Mouse (Mus musculus) frontal cortex, adult 2 months (tissue): ENCODE measurements around the gene Sowahb. TPM values are rescaled to one million over a fixed set of nuclear protein-coding genes. Genes with fewer than 3 reads are reported as not detected.
A peak's percentile ranks its signal among the peaks of the same experiment; 100 is the strongest.
"Not testable (repeated sequence)": the region's sequence is repeated elsewhere in the genome, so short reads cannot be mapped to it uniquely, and the experiment has no call there.

Experiments used
- DNase-seq, 2 experiments: peaks; one replicate each; pipeline ENCODE4 v3.0.0; 2022; ENCODE audit warnings: low spot score in 1 of 2; ENCODE audit errors: extremely low spot score in 1 of 2
- polyA plus RNA-seq: library from polyadenylated mRNA; depleted of rRNA; stranded (reverse); fragments of >200 nt; gene quantifications from 2 replicates; pipeline ENCODE4 v1.2.3, GENCODE M21; 2012

Gene Sowahb
- polyA plus RNA-seq, 1 experiment = 5.2 TPM

DNA sequence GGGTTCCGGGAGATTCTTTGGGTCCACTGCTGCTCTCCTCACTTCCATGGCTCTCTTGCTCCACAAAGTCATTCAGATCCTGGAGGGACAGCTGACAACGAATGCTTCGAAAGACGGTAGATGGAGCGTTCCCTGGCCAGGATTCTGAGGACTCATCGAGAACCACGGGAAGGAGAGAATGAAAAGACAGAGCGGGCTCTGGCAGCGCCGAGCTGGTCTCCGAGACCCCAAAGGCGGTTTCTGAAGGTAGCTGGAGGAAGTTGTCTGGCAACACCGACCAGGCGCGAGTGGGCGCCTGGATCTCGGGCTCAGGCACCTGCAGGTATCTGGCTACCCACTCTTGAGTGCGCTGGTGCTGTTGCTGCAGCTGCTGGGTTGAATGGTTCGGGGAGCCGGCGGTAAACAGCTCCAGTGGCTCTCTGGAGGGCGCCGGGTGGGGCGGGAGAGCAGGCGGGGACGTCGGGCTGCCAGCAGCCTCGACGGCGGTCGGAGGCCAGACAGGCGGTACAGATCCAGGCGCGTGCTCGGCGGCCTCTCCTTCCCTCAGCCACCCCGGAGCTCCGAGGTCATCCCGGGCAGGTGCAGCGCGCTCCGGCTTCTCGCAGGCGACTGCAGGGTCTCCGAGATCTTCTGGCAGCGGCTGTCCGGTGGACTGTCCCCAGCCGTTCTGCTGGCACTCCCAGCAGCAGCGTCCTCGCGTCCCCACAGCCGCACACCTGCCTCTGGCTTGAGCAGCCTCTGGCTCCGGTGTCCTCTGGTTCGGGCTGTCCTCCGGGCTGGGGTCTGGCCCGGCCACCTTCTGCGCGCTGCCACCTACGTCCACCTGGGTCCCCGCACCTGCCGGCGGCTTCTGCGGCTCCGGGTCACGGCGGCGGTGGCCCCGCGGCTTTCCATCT is 886 bp downstream of the Sowahb start:
- no peak for DNase-seq

GRCm38 (mm10) chr5:93042831-93043687 is 1.8 kb downstream of the Sowahb start:
- DNase-seq = no peak

GRCm38 (mm10) chr5:93042031-93042430 is 2.8 kb downstream of the Sowahb start:
- no peak for DNase-seq

DNA sequence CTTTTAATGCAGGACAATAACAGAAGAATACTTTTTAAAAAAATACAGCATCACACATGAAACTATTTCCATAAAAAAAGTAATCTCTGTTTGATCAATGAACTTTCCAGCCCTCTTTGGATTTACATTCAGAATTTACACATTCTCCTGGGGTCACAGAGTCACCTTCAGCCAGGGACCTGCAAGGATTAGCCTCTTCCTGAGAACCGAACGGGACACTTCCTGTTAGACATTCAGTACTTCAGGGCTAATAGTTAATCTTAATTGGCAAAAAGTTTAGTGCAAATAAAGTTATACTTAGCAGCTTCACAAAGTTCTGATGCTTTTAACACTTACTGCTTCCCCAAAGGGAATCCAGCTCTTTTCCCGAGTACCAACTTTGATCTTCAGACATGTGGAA is 3.5 kb downstream of the Sowahb start:
- DNase-seq = no peak

DNA sequence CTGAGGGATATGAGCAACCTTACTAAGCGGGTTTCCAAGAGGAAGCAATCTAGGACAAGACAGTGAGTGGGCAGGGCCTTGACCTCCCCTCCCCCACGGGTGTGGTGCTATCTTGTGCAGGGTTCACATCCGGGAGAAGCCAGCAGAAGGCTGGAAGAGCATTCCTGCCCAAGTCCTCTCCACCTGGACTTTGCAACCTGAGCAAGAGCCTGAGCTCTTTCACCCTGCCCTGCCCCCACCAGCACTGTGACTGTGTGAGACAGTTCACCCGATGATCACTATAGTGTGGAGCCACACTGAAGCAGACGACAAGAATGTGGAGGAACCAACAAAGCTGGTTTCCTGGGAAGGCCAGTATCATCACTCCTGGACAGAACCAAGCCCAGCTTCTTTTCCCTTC is 4.7 kb downstream of the Sowahb start:
- no peak for DNase-seq

GRCm38 (mm10) chr5:93036254-93036653 is 8.6 kb downstream of the Sowahb start:
- no peak for DNase-seq

DNA sequence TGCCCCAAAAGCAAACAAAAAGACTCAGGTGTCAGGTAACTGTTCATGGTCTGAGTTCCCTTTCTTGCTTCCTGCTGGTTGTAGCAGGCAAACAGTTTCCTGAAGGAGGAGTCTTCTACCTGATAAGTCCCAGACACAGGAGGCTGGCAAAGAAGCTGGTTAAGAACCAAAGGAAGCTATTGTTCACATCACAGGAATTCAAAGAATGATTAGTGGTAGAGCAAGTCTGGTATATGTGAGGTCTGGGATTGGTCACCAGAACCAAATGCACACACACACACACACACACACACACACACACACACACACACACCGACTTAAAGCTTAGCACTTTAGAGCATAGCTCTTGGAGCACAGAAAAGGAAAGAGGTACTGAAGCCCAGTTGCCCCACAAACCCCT is 9.5 kb downstream of the Sowahb start:
- DNase-seq = no peak

- no peak for DNase-seq
Measured at GRCm38 (mm10) chr5:93033087-93033870, 11.5 kb downstream of the Sowahb start.

- no peak for DNase-seq
Measured at GRCm38 (mm10) chr5:93032621-93033020, 12.2 kb downstream of the Sowahb start.

- no peak for DNase-seq
Measured at GRCm38 (mm10) chr5:93030869-93031268, 14.0 kb downstream of the Sowahb start.

DNA sequence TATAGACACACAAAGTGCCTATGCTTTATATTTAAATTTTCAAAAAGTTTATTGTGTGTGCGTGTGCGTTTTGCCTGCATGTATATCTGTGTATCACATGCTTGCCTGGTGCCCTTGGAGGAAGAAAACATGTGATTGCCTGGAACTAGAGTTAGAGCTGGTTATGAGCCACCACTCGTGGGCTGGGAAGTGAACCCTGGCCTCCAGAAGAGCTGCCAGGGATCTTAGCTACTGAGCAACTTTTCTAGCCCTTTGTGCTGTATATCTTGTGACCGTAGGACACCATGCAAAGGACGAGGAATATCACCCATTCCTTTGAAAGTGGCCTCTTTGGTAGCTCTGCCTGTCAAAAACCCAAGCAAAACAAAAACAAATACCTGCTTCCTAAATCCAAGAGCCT is 14.4 kb downstream of the Sowahb start:
- no peak for DNase-seq

GRCm38 (mm10) chr5:93027120-93027675 is 17.6 kb downstream of the Sowahb start:
- DNase-seq = no peak

DNA sequence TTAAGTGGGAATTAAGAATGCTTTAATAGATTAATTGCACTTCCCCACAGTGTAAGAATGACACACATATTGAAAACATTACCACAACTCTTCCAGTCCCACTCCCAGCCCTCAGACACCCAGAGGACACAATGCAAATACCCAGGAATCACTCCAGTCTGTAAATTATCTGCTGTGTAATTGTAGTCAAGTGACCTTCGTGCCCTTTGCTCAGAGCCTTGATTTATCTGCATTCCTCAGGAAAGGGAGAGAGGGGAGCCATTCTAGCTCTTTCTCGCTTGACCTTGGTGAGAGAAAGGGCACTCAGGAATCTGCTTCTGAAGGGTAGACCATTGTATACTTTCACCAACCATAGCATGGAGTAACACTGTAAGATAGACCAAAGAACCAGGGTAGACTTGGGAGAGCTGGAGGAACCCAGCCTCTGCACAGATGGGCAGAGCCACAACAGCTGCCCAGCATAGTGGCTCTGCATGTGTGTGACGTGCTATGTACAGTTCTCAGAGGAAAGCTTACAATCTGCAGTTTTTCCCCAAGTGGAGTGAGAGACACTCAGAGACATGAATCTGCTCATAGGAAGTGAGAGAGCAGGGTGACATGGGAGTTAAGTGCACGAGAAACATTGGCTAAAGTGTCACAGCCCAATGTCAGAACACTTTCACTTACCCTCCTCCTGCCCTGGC is 18.2 kb downstream of the Sowahb start:
- DNase-seq = no peak

GRCm38 (mm10) chr5:93024754-93025280 is 20.0 kb downstream of the Sowahb start:
- DNase-seq = peak in 1 of 2 experiments; percentile 49

DNA sequence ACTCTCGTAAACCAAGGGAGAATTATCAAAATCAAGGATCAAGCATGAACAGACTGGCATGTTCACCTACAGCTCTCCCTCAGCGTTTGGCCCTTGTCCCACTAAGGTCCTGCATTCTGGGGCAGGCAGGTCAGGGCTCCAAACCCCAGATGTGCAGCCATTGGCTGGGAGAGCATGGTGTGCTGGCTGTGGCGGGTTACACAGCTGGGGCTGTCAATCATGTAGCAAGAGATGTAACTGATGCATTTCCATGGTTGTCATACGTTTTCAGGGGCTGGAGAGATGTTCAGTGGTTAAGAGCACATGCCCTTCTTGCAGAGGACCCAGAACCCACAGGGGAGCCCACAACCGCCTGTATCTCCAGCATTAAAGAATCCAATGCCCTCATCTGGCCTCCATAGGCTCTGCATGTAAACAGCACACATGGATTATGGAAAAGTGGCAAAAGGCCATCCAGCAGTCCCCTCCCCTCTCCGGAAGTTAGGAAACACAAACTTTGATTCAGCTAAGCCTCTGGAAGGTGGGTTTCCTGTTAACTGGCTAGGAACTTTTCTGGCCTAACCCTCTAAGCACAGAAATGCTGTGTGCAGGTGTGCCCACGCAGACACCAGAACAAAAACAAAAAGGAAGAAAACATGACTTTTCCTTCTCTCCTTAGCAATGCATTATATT is 22.6 kb downstream of the Sowahb start:
- no peak for DNase-seq

GRCm38 (mm10) chr5:93020024-93020666 is 24.7 kb downstream of the Sowahb start:
- no peak for DNase-seq

- not testable (repeated sequence) for DNase-seq
Measured at GRCm38 (mm10) chr5:93019207-93019606, 25.6 kb downstream of the Sowahb start.

- DNase-seq = no peak
Measured at GRCm38 (mm10) chr5:93017678-93018077, 27.1 kb downstream of the Sowahb start.

- DNase-seq = no peak
Measured at GRCm38 (mm10) chr5:93008256-93008655, 36.6 kb downstream of the Sowahb start.
